Mouse (Mus musculus) kidney, embryonic 15.5 days (tissue): ENCODE data around the gene Strip2. TPM values are rescaled to one million over a fixed set of nuclear protein-coding genes. Genes with fewer than 3 reads are reported as not detected.

Experiments
- ATAC-seq: fragments of 200-750 bp; cut with Nextera tagmentation; replicated peaks from 2 replicates; pipeline ENCODE4 v1.8.0; 2017; ENCODE audit warnings: moderate TSS enrichment; ENCODE audit not compliant: low FRiP score
- H3K27ac ChIP-seq: fragments of 300-500 bp; sonication (generic); 2 replicates; pipeline ENCODE4 v1.5.1; 2015; ENCODE audit warnings: mild to moderate bottlenecking, inconsistent platforms
- H3K27me3 ChIP-seq: fragments of 300-500 bp; sonication (generic); 2 replicates; pipeline ENCODE4 v1.6.1; 2015; ENCODE audit warnings: inconsistent platforms
- H3K36me3 ChIP-seq: fragments of 300-500 bp; sonication (generic); 2 replicates; pipeline ENCODE4 v1.6.1; 2015; ENCODE audit warnings: inconsistent platforms
- H3K4me1 ChIP-seq: fragments of 300-500 bp; sonication (generic); 2 replicates; pipeline ENCODE4 v1.6.1; 2015; ENCODE audit warnings: inconsistent platforms
- H3K4me2 ChIP-seq: fragments of 300-500 bp; sonication (generic); 2 replicates; pipeline ENCODE4 v1.6.1; 2015; ENCODE audit warnings: moderate library complexity, mild to moderate bottlenecking, inconsistent platforms
- H3K4me3 ChIP-seq: fragments of 300-500 bp; sonication (generic); replicated peaks from 2 replicates; pipeline ENCODE4 v1.5.1; 2015; ENCODE audit warnings: mild to moderate bottlenecking, inconsistent platforms
- H3K9ac ChIP-seq: fragments of 300-500 bp; sonication (generic); 2 replicates; pipeline ENCODE4 v1.6.1; 2015; ENCODE audit warnings: mild to moderate bottlenecking, inconsistent platforms
- H3K9me3 ChIP-seq: fragments of 300-500 bp; sonication (generic); replicated peaks from 2 replicates; pipeline ENCODE4 v1.6.1; 2016; ENCODE audit warnings: inconsistent platforms
- WGBS: fragments of 180-500 bp; shearing (Covaris S2); methylation state at CpG from one replicate; pipeline ENCODE4 v1.1.7; 2015; ENCODE audit warnings: mixed read lengths; 5-methylcytosine and 5-hydroxymethylcytosine counted together
- polyA plus RNA-seq: library from polyadenylated mRNA; unstranded; fragments of >200 nt; fragmentation: Nextera tagmentation; extraction: Ambion mirVana; gene quantifications from 2 replicates; pipeline ENCODE4 v1.2.1, GENCODE M21; 2015

The Strip2 gene
- polyA plus RNA-seq, 1 experiment from 2014 or later, result 1.4 TPM

GRCm38 (mm10) chr6:29931181-29931580 is 14.4 kb downstream of the Strip2 start:
- no peak overlapping the region for H3K9ac ChIP-seq
- no peak overlapping the region for H3K27ac ChIP-seq
- 86% methylated on average over 4 of the region's 4 CpGs for WGBS
- H3K4me2 ChIP-seq, result no peak overlapping the region
- H3K9me3 ChIP-seq, result no peaks in the 10 kb centered on the region
- ATAC-seq, result no peak
- no peaks in the 10 kb centered on the region for H3K36me3 ChIP-seq
- no peaks in the 10 kb centered on the region for H3K4me1 ChIP-seq
- H3K27me3 ChIP-seq, result no peaks in the 10 kb centered on the region; the same call in 1 of the 2 replicates
- no peak overlapping the region for H3K4me3 ChIP-seq

- 78% methylated on average over 1 of the region's 1 CpGs for WGBS
- ATAC-seq, result no peak
- H3K4me1 ChIP-seq, result no peaks in the 10 kb centered on the region
- no peak overlapping the region for H3K4me2 ChIP-seq
- no peaks in the 10 kb centered on the region for H3K36me3 ChIP-seq
- H3K9me3 ChIP-seq, result no peaks in the 10 kb centered on the region
- no peaks in the 10 kb centered on the region for H3K27me3 ChIP-seq
- H3K4me3 ChIP-seq, result no peak overlapping the region
- H3K9ac ChIP-seq, result no peak overlapping the region
- no peak overlapping the region for H3K27ac ChIP-seq
Observed at GRCm38 (mm10) chr6:29935741-29936140, 18.9 kb downstream of the Strip2 start.

- Histone ChIP-seq H3K36me3 (no peaks in the 10 kb centered on the region), H3K27ac (no peak overlapping the region), H3K9me3 (no peaks in the 10 kb centered on the region), H3K4me2 (no peak overlapping the region), H3K27me3 (no peaks in the 10 kb centered on the region), H3K4me1 (no peaks in the 10 kb centered on the region), H3K9ac (no peak overlapping the region), H3K4me3 (no peak overlapping the region)
- 59% methylated on average over 4 of the region's 4 CpGs for WGBS
- ATAC-seq, result no peak
Observed at GRCm38 (mm10) chr6:29940428-29940827, 23.6 kb downstream of the Strip2 start.

- Histone ChIP-seq H3K27me3 (no peaks in the 10 kb centered on the region), H3K4me3 (no peak overlapping the region), H3K36me3 (no peaks in the 10 kb centered on the region), H3K4me2 (no peak overlapping the region), H3K9me3 (no peaks in the 10 kb centered on the region), H3K9ac (no peak overlapping the region), H3K4me1 (no peaks in the 10 kb centered on the region), H3K27ac (no peak overlapping the region)
- no peak for ATAC-seq
- 84% methylated on average over 2 of the region's 2 CpGs for WGBS
Observed at GRCm38 (mm10) chr6:29941036-29941435, 24.2 kb downstream of the Strip2 start.

GRCm38 (mm10) chr6:29944465-29944864 is 27.7 kb downstream of the Strip2 start:
- Histone ChIP-seq H3K9ac (no peak overlapping the region), H3K4me1 (no peaks in the 10 kb centered on the region), H3K36me3 (no peaks in the 10 kb centered on the region), H3K27me3 (no peaks in the 10 kb centered on the region), H3K4me2 (no peak overlapping the region), H3K4me3 (no peak overlapping the region), H3K9me3 (no peaks in the 10 kb centered on the region), H3K27ac (no peak overlapping the region)
- no peak for ATAC-seq
- WGBS, result 64% methylated on average over 1 of the region's 1 CpGs

- no peak overlapping the region for H3K27ac ChIP-seq
- no peaks in the 10 kb centered on the region for H3K27me3 ChIP-seq
- no peak overlapping the region for H3K4me2 ChIP-seq
- H3K9ac ChIP-seq, result no peak overlapping the region
- H3K4me3 ChIP-seq, result no peak overlapping the region
- H3K4me1 ChIP-seq, result no peaks in the 10 kb centered on the region
- no peaks in the 10 kb centered on the region for H3K36me3 ChIP-seq
- ATAC-seq, result no peak
- 73% methylated on average over 2 of the region's 2 CpGs for WGBS
- no peaks in the 10 kb centered on the region for H3K9me3 ChIP-seq
Observed at GRCm38 (mm10) chr6:29946568-29946967, 29.8 kb downstream of the Strip2 start.

- Histone ChIP-seq H3K4me1 (no peaks in the 10 kb centered on the region), H3K27ac (0 out of 2 replicates have a peak overlapping the region, but pooled peaks have one; percentile 18), H3K27me3 (no peaks in the 10 kb centered on the region), H3K9me3 (no peaks in the 10 kb centered on the region), H3K4me3 (no peak overlapping the region), H3K4me2 (no peak overlapping the region), H3K9ac (no peak overlapping the region), H3K36me3 (no peaks in the 10 kb centered on the region)
- 68% methylated on average over 6 of the region's 6 CpGs for WGBS
- ATAC-seq, result no peak
Observed at GRCm38 (mm10) chr6:29947823-29948222, 31.0 kb downstream of the Strip2 start.

- Histone ChIP-seq H3K4me3 (no peak overlapping the region), H3K36me3 (no peaks in the 10 kb centered on the region), H3K4me1 (no peaks in the 10 kb centered on the region), H3K9ac (no peak overlapping the region), H3K4me2 (no peak overlapping the region), H3K27ac (no peak overlapping the region), H3K27me3 (no peaks in the 10 kb centered on the region), H3K9me3 (no peaks in the 10 kb centered on the region)
- 84% methylated on average over 4 of the region's 4 CpGs for WGBS
- no peak for ATAC-seq
Observed at GRCm38 (mm10) chr6:29956749-29957148, 39.9 kb downstream of the Strip2 start.

- Histone ChIP-seq H3K9me3 (no peaks in the 10 kb centered on the region), H3K4me3 (no peak overlapping the region), H3K36me3 (no peaks in the 10 kb centered on the region), H3K4me1 (no peaks in the 10 kb centered on the region), H3K27ac (no peak overlapping the region), H3K27me3 (no peaks in the 10 kb centered on the region), H3K9ac (no peak overlapping the region), H3K4me2 (no peak overlapping the region)
- no peak for ATAC-seq
- 86% methylated on average over 3 of the region's 3 CpGs for WGBS
Observed at GRCm38 (mm10) chr6:29958669-29959068, 41.9 kb downstream of the Strip2 start.

GRCm38 (mm10) chr6:29961081-29961480 is 44.3 kb downstream of the Strip2 start:
- H3K36me3 ChIP-seq, result no peaks in the 10 kb centered on the region
- H3K9ac ChIP-seq, result no peak overlapping the region
- WGBS, result 89% methylated on average over 6 of the region's 6 CpGs
- H3K4me1 ChIP-seq, result no peaks in the 10 kb centered on the region
- H3K4me2 ChIP-seq, result no peak overlapping the region
- no peak for ATAC-seq
- H3K27ac ChIP-seq, result no peak overlapping the region
- H3K4me3 ChIP-seq, result no peak overlapping the region
- H3K27me3 ChIP-seq, result no peaks in the 10 kb centered on the region
- no peaks in the 10 kb centered on the region for H3K9me3 ChIP-seq

- Histone ChIP-seq H3K36me3 (no peaks in the 10 kb centered on the region), H3K9me3 (no peaks in the 10 kb centered on the region), H3K27ac (no peak overlapping the region), H3K9ac (no peak overlapping the region), H3K4me3 (no peak overlapping the region), H3K4me2 (no peak overlapping the region), H3K27me3 (no peaks in the 10 kb centered on the region), H3K4me1 (no peaks in the 10 kb centered on the region)
- ATAC-seq, result no peak
- whole genome bisulfite sequencing, result 72% methylated on average over 7 of the region's 7 CpGs
Observed at GRCm38 (mm10) chr6:29967917-29968316, 51.1 kb downstream of the Strip2 start.

- Histone ChIP-seq H3K4me2 (no peak overlapping the region), H3K4me1 (no peaks in the 10 kb centered on the region), H3K27ac (no peak overlapping the region), H3K36me3 (no peaks in the 10 kb centered on the region), H3K27me3 (no peaks in the 10 kb centered on the region), H3K9ac (no peak overlapping the region), H3K4me3 (no peak overlapping the region), H3K9me3 (no peaks in the 10 kb centered on the region)
- WGBS, result 76% methylated on average over 5 of the region's 5 CpGs
- no peak for ATAC-seq
Observed at GRCm38 (mm10) chr6:29973341-29973740, 56.5 kb downstream of the Strip2 start.

GRCm38 (mm10) chr6:29974836-29975235 is 58.0 kb downstream of the Strip2 start:
- Histone ChIP-seq H3K9ac (no peak overlapping the region), H3K36me3 (no peaks in the 10 kb centered on the region), H3K27ac (no peak overlapping the region), H3K4me3 (no peak overlapping the region), H3K4me2 (no peak overlapping the region), H3K4me1 (no peaks in the 10 kb centered on the region), H3K9me3 (no peaks in the 10 kb centered on the region), H3K27me3 (no peaks in the 10 kb centered on the region)
- no peak for ATAC-seq
- WGBS, result 70% methylated on average over 8 of the region's 8 CpGs
